Mouse (Mus musculus): ENCODE results near the gene Colgalt1. TPM values are rescaled to one million over a fixed set of nuclear protein-coding genes. Genes with fewer than 3 reads are reported as not detected.
A peak's percentile ranks its signal among the peaks of the same experiment; 100 is the strongest.

The Colgalt1 gene
- total RNA-seq, 2 experiments from 2014 or later = 41.3 to 43.1 TPM

- DNase-seq (ENCODE audit: low spot score) = peak; percentile 48
- intact Hi-C loops (cut with DNase I) = loop anchor here (1.0 to 2.0 kb wide), 4 partner anchors 64 to 220 kb away; partner anchors contain the start of gene Fam129c
These were observed 49.7 kb downstream of the Colgalt1 start for GRCm38 (mm10) chr8:71660325-71661120.

GRCm38 (mm10) chr8:71665331-71666130 lies 54.7 kb downstream of the Colgalt1 start:
- DNase-seq (ENCODE audit: low spot score) = no peak

GRCm38 (mm10) chr8:71666855-71667254 lies 56.1 kb downstream of the Colgalt1 start:
- intact Hi-C loops (cut with DNase I) = no loop called here
- DNase-seq (ENCODE audit: low spot score) = no peak

More at GRCm38 (mm10) chr8:71665331-71666130, 54.7 kb downstream of the Colgalt1 start:
- intact Hi-C loops (cut with DNase I) = no loop called here

GRCm38 (mm10) chr8:71667256-71667655 lies 56.5 kb downstream of the Colgalt1 start:
- DNase-seq (ENCODE audit: low spot score) = no peak
- intact Hi-C loops (cut with DNase I) = no loop called here

GRCm38 (mm10) chr8:71668220-71668975 lies 57.6 kb downstream of the Colgalt1 start:
- intact Hi-C loops (cut with DNase I) = no loop called here

GRCm38 (mm10) chr8:71670198-71670597 lies 59.4 kb downstream of the Colgalt1 start:
- no peak for DNase-seq (ENCODE audit: low spot score)
- intact Hi-C loops (cut with DNase I) = no loop called here

More at GRCm38 (mm10) chr8:71668220-71668975, 57.6 kb downstream of the Colgalt1 start:
- DNase-seq (ENCODE audit: low spot score) = no peak

GRCm38 (mm10) chr8:71670621-71671548 lies 60.1 kb downstream of the Colgalt1 start:
- DNase-seq (ENCODE audit: low spot score) = no peak
- intact Hi-C loops (cut with DNase I) = no loop called here

- peak; percentile 74 for DNase-seq (ENCODE audit: low spot score)
- intact Hi-C loops (cut with DNase I) = no loop called here
These were observed 60.8 kb downstream of the Colgalt1 start, which contains the start of gene Unc13a for GRCm38 (mm10) chr8:71671549-71671965. Gene Unc13a (minus strand): TSS chr8:71671757.

- no peak for DNase-seq (ENCODE audit: low spot score)
- intact Hi-C loops (cut with DNase I) = no loop called here
These were observed 61.5 kb downstream of the Colgalt1 start for GRCm38 (mm10) chr8:71672168-71672735.

- intact Hi-C loops (cut with DNase I) = no loop called here
- DNase-seq (ENCODE audit: low spot score) = no peak
These were observed 63.3 kb downstream of the Colgalt1 start for GRCm38 (mm10) chr8:71674071-71674470.

Small RNA genes lying within 50 kb of the gene (microRNA-seq; reads per million reads assigned to microRNA genes)
- not detected for gene Mir6769b

Other genes starting within 250 kb of the Colgalt1 start
- 100 to 1,000 TPM; 116 to 128 TPM for gene Use1, start 244.2 kb upstream of the Colgalt1 start, total RNA-seq (2021)
- 10 to 100 TPM; 13.2 to 14.3 TPM for gene Ocel1, start 239.7 kb upstream of the Colgalt1 start, total RNA-seq (2021)
- 10 to 100 TPM; 56.3 to 56.6 TPM for gene Nr2f6, start 229.0 kb upstream of the Colgalt1 start, total RNA-seq (2021)
- gene Ushbp1, start 215.2 kb upstream of the Colgalt1 start, total RNA-seq (2021) = 10 to 100 TPM; 24.5 to 32.5 TPM
- 10 to 100 TPM; 67.0 to 69.5 TPM for gene Babam1, start 214.1 kb upstream of the Colgalt1 start, total RNA-seq (2021)
- under 1 TPM; 0.18 to 0.36 TPM for gene Ankle1, start 205.0 kb upstream of the Colgalt1 start, total RNA-seq (2021)
- 10 to 100 TPM; 32.4 to 32.6 TPM for gene Abhd8, start 147.3 kb upstream of the Colgalt1 start, total RNA-seq (2021)
- gene Mrpl34, start 146.0 kb upstream of the Colgalt1 start, total RNA-seq (2021) = 100 to 1,000 TPM; 136 to 142 TPM
- gene Dda1, start 141.8 kb upstream of the Colgalt1 start, total RNA-seq (2021) = 10 to 100 TPM; 29.1 to 29.9 TPM
- gene Ano8, start 125.0 kb upstream of the Colgalt1 start, total RNA-seq (2021) = 10 to 100 TPM; 17.0 to 18.2 TPM
- 10 to 100 TPM; 18.5 to 19.4 TPM for gene Gtpbp3, start 122.9 kb upstream of the Colgalt1 start, total RNA-seq (2021)
- 10 to 100 TPM; 26.6 to 35.3 TPM for gene Plvap, start 99.2 kb upstream of the Colgalt1 start, total RNA-seq (2021)
- gene Ccdc194, start 85.3 kb upstream of the Colgalt1 start, total RNA-seq (2021) = under 1 TPM in 1 of 2 experiments, not detected in 1; 0.14 TPM
- 10 to 100 TPM; 17.4 to 22.8 TPM for gene Bst2, start 73.5 kb upstream of the Colgalt1 start, total RNA-seq (2021)
- 10 to 100 TPM; 27.0 to 31.1 TPM for gene Mvb12a, start 68.1 kb upstream of the Colgalt1 start, total RNA-seq (2021)
- gene Tmem221, start 52.1 kb upstream of the Colgalt1 start, total RNA-seq (2021) = under 1 TPM; 0.31 to 0.36 TPM
- gene Nxnl1, start 44.4 kb upstream of the Colgalt1 start, total RNA-seq (2021) = under 1 TPM; 0.14 to 0.31 TPM
- 100 to 1,000 TPM; 140 to 143 TPM for gene Slc27a1, start 42.1 kb upstream of the Colgalt1 start, total RNA-seq (2021)
- gene Pgls, start 18.8 kb upstream of the Colgalt1 start, total RNA-seq (2021) = 10 to 100 TPM; 68.1 to 75.9 TPM
- 1 to 10 TPM in 1 of 2 experiments, under 1 TPM in 1; 0.81 to 1.5 TPM for gene Fam129c, start 13.3 kb upstream of the Colgalt1 start, total RNA-seq (2021)
- under 1 TPM; 0.73 to 0.83 TPM for gene Unc13a, start 60.8 kb downstream of the Colgalt1 start, total RNA-seq (2021)
- 1 to 10 TPM; 7.8 to 8.5 TPM for gene Jak3, start 65.3 kb downstream of the Colgalt1 start, total RNA-seq (2021)
- 1 to 10 TPM; 4.0 to 4.8 TPM for gene Insl3, start 78.2 kb downstream of the Colgalt1 start, total RNA-seq (2021)
- gene B3gnt3, start 90.8 kb downstream of the Colgalt1 start, total RNA-seq (2021) = 1 to 10 TPM; 5.5 to 8.0 TPM
- under 1 TPM; 0.59 to 0.83 TPM for gene Fcho1, start 114.7 kb downstream of the Colgalt1 start, total RNA-seq (2021)

Measured in heart, postnatal 25 days (tissue).